Mouse (Mus musculus) liver, postnatal 0 days (tissue): Measurements from ENCODE around the gene Tor1b.

Source experiments
- CTCF ChIP-seq: sonication (generic); IDR thresholded peaks from 2 replicates; pipeline ENCODE4 v1.5.1; 2016; ENCODE audit warnings: antibody characterized with exemption, low read depth
- EP300 ChIP-seq: IDR thresholded peaks from 2 replicates; pipeline ENCODE4 v1.6.1; 2016; ENCODE audit warnings: antibody characterized with exemption, low read depth, mild to moderate bottlenecking

DNA sequence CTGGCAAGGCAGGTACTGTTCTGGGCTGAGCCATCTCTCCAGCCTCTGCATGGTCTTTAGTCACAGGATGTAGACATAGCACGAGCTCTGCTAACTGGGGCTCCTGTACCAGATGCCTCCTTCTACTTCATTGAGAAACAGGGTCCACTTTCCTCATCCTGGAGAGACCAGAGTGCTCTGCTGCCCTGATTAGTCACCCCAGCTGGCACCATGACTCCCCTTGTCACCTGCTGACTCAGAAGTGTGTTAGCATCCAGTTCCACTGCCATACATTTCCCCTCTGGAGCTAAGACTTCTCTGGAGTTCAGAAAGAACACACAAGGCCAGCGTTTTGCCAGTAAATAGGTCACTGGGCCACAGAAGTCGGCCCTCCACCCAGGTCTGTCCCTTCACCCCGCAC, 27.6 kb upstream of the Tor1b start:
- TF ChIP-seq CTCF (no peak), EP300 (no peak)
